Mouse (Mus musculus) C2C12 (cell line): ENCODE data around the gene Trdmt1.

Experiments
- CEBPB ChIP-seq: IDR thresholded peaks from one replicate; pipeline ENCODE4 v1.6.1; 2011; ENCODE audit warnings: low read depth, mild to moderate bottlenecking, control low read depth, moderate library complexity
- CTCF ChIP-seq: IDR thresholded peaks from one replicate; pipeline ENCODE4 v1.5.1; 2011; ENCODE audit not compliant: control insufficient read depth, insufficient read depth, insufficient read length
- MAX ChIP-seq: IDR thresholded peaks from one replicate; pipeline ENCODE4 v1.6.1; 2011; ENCODE audit warnings: mild to moderate bottlenecking, control low read depth

GRCm38 (mm10) chr2:13491734-13492133, 52.7 kb downstream of the Trdmt1 start, which contains the start of gene Cubn:
- TF ChIP-seq CTCF: no peak
- no peak for TF ChIP-seq CEBPB
- TF ChIP-seq MAX: no peak
